Mouse (Mus musculus): Measurements from ENCODE around the gene Ahnak. TPM values are rescaled to one million over a fixed set of nuclear protein-coding genes. Genes with fewer than 3 reads are reported as not detected.
A peak's percentile ranks its signal among the peaks of the same experiment; 100 is the strongest.

Ahnak gene
- total and polyA plus RNA-seq, 3 experiments, result 1.2 to 2.2 TPM; not detected in 1

GRCm38 (mm10) chr19:9023021-9023778 lies 34.1 kb downstream of the Ahnak start:
- Histone ChIP-seq H3K79me2 (ENCODE audit: control insufficient read depth, insufficient read depth, low read length, poor library complexity) (no peaks in the 10 kb centered on the region), H3K27me3 (ENCODE audit: control insufficient read depth in 1 of 2, insufficient read depth in 2 of 2, low read length in 2 of 2) (no peaks in the 10 kb centered on the region), H3K27ac (ENCODE audit: control insufficient read depth, low read depth, low read length) (no peak overlapping the region), H3K4me1 (ENCODE audit: control insufficient read depth in 1 of 2, insufficient read depth in 2 of 2, low read length in 2 of 2) (peaks cover 0 to 12% of the 10 kb centered on the region in 2 experiments; a peak in 3 of 4 replicates), H3K9ac (ENCODE audit: control insufficient read depth, low read depth, low read length, poor library complexity, severe bottlenecking) (no peak overlapping the region), H3K36me3 (ENCODE audit: control insufficient read depth in 1 of 2, insufficient read depth in 2 of 2, low read length in 2 of 2) (peaks cover 0 to 4% of the 10 kb centered on the region in 2 experiments; a peak in 2 of 4 replicates), H3K9me3 (replicated peaks; ENCODE audit: insufficient read depth, low read length) (no peaks in the 10 kb centered on the region), H3K4me3 (ENCODE audit: control insufficient read depth in 1 of 2, insufficient read depth in 1 of 2, low read depth in 2 of 2, low read length in 2 of 2) (no peak overlapping the region)
- TF ChIP-seq ZNF384 (IDR thresholded peaks at IDR 0.05; ENCODE audit: low read depth, low read length) (peak; percentile 13; the same call in 1 of the 2 replicates), BHLHE40 (IDR thresholded peaks at IDR 0.05; ENCODE audit: borderline replicate concordance, low read depth, low read length) (no peak), RCOR1 (IDR thresholded peaks at IDR 0.05; ENCODE audit: low read depth, low read length) (no peak), HCFC1 (IDR thresholded peaks at IDR 0.05; ENCODE audit: low read depth, low read length) (no peak)
- no peak for DNase-seq (ENCODE audit: low read depth, low spot score)

DNA sequence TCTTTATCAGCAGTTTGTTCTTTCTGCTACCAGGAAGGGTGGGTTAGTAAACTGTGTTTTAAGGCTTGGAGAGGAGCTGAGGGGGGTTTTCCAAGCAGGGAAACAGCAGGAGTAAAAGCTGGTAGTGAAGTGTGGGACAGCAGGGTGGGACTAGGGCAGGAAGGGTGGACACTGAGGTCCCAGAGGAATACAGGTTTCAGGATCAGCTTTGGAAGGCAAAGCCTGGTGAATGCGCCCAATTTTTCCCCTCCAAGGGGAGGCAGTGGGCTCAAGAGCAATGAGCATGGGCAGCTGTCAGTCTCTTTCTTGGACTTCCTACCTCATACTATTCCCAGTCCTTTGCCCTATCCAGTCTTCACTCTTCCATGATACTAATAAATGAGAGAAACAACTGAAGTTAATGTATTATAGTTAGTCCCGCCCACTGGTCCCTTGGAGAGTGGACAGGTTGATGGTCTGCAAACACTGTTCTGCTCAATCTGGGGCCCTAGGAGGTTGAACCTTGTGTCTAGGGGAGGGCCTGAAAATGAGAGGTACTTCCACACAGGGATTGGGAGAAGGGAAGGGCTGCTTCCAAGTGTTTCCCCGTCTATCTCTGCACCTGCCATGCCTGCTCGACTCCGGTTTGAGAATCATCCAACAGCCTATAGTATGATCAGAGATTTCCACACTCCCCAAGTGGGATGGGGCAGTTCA lies 36.6 kb downstream of the Ahnak start:
- Histone ChIP-seq H3K36me3 (ENCODE audit: control insufficient read depth in 1 of 2, insufficient read depth in 2 of 2, low read length in 2 of 2) (peaks cover 0 to 4% of the 10 kb centered on the region in 2 experiments; a peak in 2 of 4 replicates), H3K4me3 (ENCODE audit: control insufficient read depth in 1 of 2, insufficient read depth in 1 of 2, low read depth in 2 of 2, low read length in 2 of 2) (no peak overlapping the region), H3K4me1 (ENCODE audit: control insufficient read depth in 1 of 2, insufficient read depth in 2 of 2, low read length in 2 of 2) (peaks cover 0 to 12% of the 10 kb centered on the region in 2 experiments; a peak in 3 of 4 replicates), H3K79me2 (ENCODE audit: control insufficient read depth, insufficient read depth, low read length, poor library complexity) (no peaks in the 10 kb centered on the region), H3K27me3 (ENCODE audit: control insufficient read depth in 1 of 2, insufficient read depth in 2 of 2, low read length in 2 of 2) (no peaks in the 10 kb centered on the region), H3K9ac (ENCODE audit: control insufficient read depth, low read depth, low read length, poor library complexity, severe bottlenecking) (no peak overlapping the region), H3K9me3 (replicated peaks; ENCODE audit: insufficient read depth, low read length) (no peaks in the 10 kb centered on the region), H3K27ac (ENCODE audit: control insufficient read depth, low read depth, low read length) (no peak overlapping the region)
- TF ChIP-seq ZKSCAN1 (IDR thresholded peaks at IDR 0.05; ENCODE audit: low read depth, low read length) (no peak), BHLHE40 (IDR thresholded peaks at IDR 0.05; ENCODE audit: borderline replicate concordance, low read depth, low read length) (no peak)
- DNase-seq (ENCODE audit: low read depth, low spot score), result no peak

DNA sequence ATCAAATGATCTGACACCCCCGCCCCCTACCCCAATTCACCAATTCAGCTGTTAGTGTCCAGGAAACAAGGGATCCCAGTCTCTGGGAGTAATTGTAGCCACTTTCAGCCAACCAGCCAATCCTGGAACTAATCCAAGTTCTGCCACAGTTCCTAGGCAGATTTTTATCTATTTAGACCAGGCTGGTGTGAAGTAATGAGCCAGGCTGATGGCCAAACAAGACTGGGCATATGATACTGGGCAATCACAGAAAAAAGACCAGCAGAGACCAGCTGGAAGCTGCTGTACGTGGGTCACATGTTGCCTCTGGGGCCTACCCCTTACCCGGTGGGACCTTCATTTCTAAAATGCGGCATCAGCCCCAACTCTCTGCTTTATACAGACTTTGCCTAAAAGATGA lies 37.5 kb downstream of the Ahnak start:
- peaks cover 0 to 12% of the 10 kb centered on the region in 2 experiments; a peak in 3 of 4 replicates for H3K4me1 ChIP-seq (ENCODE audit: control insufficient read depth in 1 of 2, insufficient read depth in 2 of 2, low read length in 2 of 2)
- peaks cover 0 to 4% of the 10 kb centered on the region in 2 experiments; a peak in 2 of 4 replicates for H3K36me3 ChIP-seq (ENCODE audit: control insufficient read depth in 1 of 2, insufficient read depth in 2 of 2, low read length in 2 of 2)
- no peaks in the 10 kb centered on the region for H3K27me3 ChIP-seq (ENCODE audit: control insufficient read depth in 1 of 2, insufficient read depth in 2 of 2, low read length in 2 of 2)
- no peak overlapping the region for H3K4me3 ChIP-seq (ENCODE audit: control insufficient read depth in 1 of 2, insufficient read depth in 1 of 2, low read depth in 2 of 2, low read length in 2 of 2)
- no peak overlapping the region for H3K27ac ChIP-seq (ENCODE audit: control insufficient read depth, low read depth, low read length)
- TF ChIP-seq CTCF (IDR thresholded peaks at IDR 0.05 in 2 of 3, conservative IDR thresholded peaks at IDR 0.05 in 1 of 3; ENCODE audit: control insufficient read depth in 1 of 3, insufficient read depth in 1 of 3, low read depth in 2 of 3, low read length in 3 of 3, poor library complexity in 1 of 3, severe bottlenecking in 1 of 3), result no peak
- TF ChIP-seq NELFE (IDR thresholded peaks at IDR 0.05; ENCODE audit: low read depth, low read length), result no peak
- TF ChIP-seq POLR2AphosphoS5 (IDR thresholded peaks at IDR 0.05; ENCODE audit: borderline replicate concordance, low read depth, low read length), result no peak
- TF ChIP-seq USF2 (IDR thresholded peaks at IDR 0.05; ENCODE audit: borderline replicate concordance in 1 of 2, insufficient read depth in 1 of 2, low read depth in 1 of 2, low read length in 2 of 2), result no peak
- TF ChIP-seq GATA1 (IDR thresholded peaks at IDR 0.05; ENCODE audit: low read depth, low read length), result no peak
- TF ChIP-seq NRF1 (IDR thresholded peaks at IDR 0.05; ENCODE audit: insufficient read depth, low read depth, low read length, poor library complexity, severe bottlenecking), result no peak
- TF ChIP-seq ZKSCAN1 (IDR thresholded peaks at IDR 0.05; ENCODE audit: low read depth, low read length), result no peak
- TF ChIP-seq MXI1 (IDR thresholded peaks at IDR 0.05; ENCODE audit: low read depth, low read length), result no peak
- TF ChIP-seq GABPA (IDR thresholded peaks at IDR 0.05; ENCODE audit: low read depth, low read length), result no peak
- TF ChIP-seq JUND (IDR thresholded peaks at IDR 0.05; ENCODE audit: low read depth, low read length), result no peak
- TF ChIP-seq ZC3H11A (IDR thresholded peaks at IDR 0.05; ENCODE audit: low read depth, low read length), result no peak
- TF ChIP-seq CHD1 (IDR thresholded peaks at IDR 0.05; ENCODE audit: low read depth, low read length), result no peak
- DNase-seq (ENCODE audit: low read depth, low spot score), result no peak
- H3K9ac ChIP-seq (ENCODE audit: control insufficient read depth, low read depth, low read length, poor library complexity, severe bottlenecking), result no peak overlapping the region
- H3K9me3 ChIP-seq (replicated peaks; ENCODE audit: insufficient read depth, low read length), result no peaks in the 10 kb centered on the region
- H3K79me2 ChIP-seq (ENCODE audit: control insufficient read depth, insufficient read depth, low read length, poor library complexity), result no peaks in the 10 kb centered on the region

Measured in MEL (cell line).